8 mouse cellular contexts compared by ENCODE assay signal in the genomic region with DNA sequence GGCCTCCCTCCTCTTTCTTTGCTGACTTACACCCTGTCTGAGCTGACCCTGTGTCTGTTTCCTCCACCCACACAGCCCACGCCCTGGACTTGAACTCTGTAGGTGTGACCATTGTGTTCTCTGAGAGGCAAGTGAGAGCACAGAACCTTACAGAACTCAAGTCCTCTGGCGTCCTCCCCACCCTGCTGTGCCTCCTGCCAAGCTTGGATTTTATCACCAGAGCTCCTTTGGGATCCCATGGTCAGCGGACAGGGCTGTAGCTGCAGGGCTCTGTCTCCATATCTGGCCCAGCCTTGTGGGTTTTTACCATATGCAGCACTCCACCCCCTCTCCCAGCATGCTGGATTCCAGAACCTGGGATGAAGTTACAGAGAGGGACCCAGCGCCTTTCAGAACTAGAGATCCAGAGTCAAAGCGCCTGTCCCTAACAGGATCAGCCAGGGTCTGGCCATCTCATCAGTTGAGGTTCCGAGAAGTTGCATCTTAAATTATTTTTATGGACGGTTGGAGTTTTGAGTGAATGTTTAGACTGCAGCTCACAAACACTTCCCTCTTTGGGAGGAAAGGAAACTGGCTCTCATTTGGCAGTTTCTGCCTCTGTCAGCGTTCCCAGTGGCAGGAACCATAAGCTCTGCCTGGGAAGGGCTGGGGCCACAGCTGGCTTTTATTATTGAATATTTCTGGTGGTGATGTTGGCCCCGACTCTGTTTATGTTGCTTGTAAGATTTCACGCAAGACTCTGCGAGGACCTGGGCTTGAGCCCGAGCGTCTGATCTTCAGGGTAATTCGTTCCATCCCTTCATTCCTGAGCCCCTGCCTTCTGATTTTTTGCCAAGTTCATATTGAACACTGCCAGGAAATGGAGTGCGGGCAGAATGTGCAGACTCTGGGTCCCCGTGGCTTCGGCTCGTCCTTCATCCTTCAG.
DNase-seq lines count a peak whose midpoint lies in the region; ATAC-seq and TF ChIP-seq lines count a peak whose summit lies in the region.

No protein-coding gene starts in this region.

- WGBS in intestine, embryonic 15.5 days = 29% methylated on average over 18 of the region's 18 CpGs
- WGBS in liver, postnatal 0 days (ENCODE audit: insufficient replicate concordance) = 54% methylated on average over 18 of the region's 18 CpGs
- WGBS in neural tube, embryonic 15.5 days = 48% methylated on average over 18 of the region's 18 CpGs

- peak; percentile 34 to 43 for DNase-seq in cerebellum, postnatal 14 days
- DNase-seq in cerebellum, postnatal 25 days = no peak
- peak; percentile 72 for DNase-seq in brain, embryonic 14.5 days (ENCODE audit: low read depth)
- no peak for DNase-seq in liver, postnatal 0 days
- DNase-seq in retina, embryonic 14.5 days (ENCODE audit: low spot score) = no peak

- ATAC-seq in granulocyte monocyte progenitor cell, adult 5-6 weeks (replicated peaks; ENCODE audit: poor library complexity, severe bottlenecking) = peak; percentile 31; the same call in 1 of the 2 replicates
- peak; percentile 77 for ATAC-seq in intestine, embryonic 15.5 days
- no peak for ATAC-seq in liver, postnatal 0 days
- no peak for ATAC-seq in neural tube, embryonic 15.5 days (ENCODE audit: low FRiP score)

- no peak for TF ChIP-seq EP300 in liver, postnatal 0 days (IDR thresholded peaks at IDR 0.05; ENCODE audit: low read depth)

- H3K9me3 ChIP-seq in intestine, embryonic 15.5 days = no peaks in the 10 kb centered on the region
- H3K9me3 ChIP-seq in liver, postnatal 0 days (ENCODE audit: low read length) = no peaks in the 10 kb centered on the region
- no peaks in the 10 kb centered on the region for H3K9me3 ChIP-seq in neural tube, embryonic 15.5 days (replicated peaks)

- no peaks in the 10 kb centered on the region for H3K27me3 ChIP-seq in intestine, embryonic 15.5 days (replicated peaks)
- H3K27me3 ChIP-seq in liver, postnatal 0 days (ENCODE audit: insufficient read depth, low read length) = no peaks in the 10 kb centered on the region
- 0 out of 2 replicates have a peak, but pooled peaks cover 3% of the 10 kb centered on the region for H3K27me3 ChIP-seq in neural tube, embryonic 15.5 days (replicated peaks)

- H3K4me1 ChIP-seq in intestine, embryonic 15.5 days (replicated peaks) = peaks cover 17% of the 10 kb centered on the region
- H3K4me1 ChIP-seq in liver, postnatal 0 days (ENCODE audit: insufficient read depth) = 0 out of 2 replicates have a peak, but pooled peaks cover 4% of the 10 kb centered on the region
- H3K4me1 ChIP-seq in neural tube, embryonic 15.5 days = peaks cover 29% of the 10 kb centered on the region

- TF ChIP-seq CTCF in brain, embryonic 14.5 days (IDR thresholded peaks at IDR 0.05; ENCODE audit: borderline replicate concordance, extremely low read depth, insufficient read depth, insufficient read length) = no peak
- no peak for TF ChIP-seq CTCF in liver, postnatal 0 days (IDR thresholded peaks at IDR 0.05; ENCODE audit: low read depth)

- TF ChIP-seq POLR2A in brain, embryonic 14.5 days (IDR thresholded peaks at IDR 0.05; ENCODE audit: borderline replicate concordance, extremely low read depth, insufficient read depth, insufficient read length, poor library complexity, severe bottlenecking) = no peak

- H3K4me3 ChIP-seq in intestine, embryonic 15.5 days (replicated peaks) = no peak overlapping the region
- no peak overlapping the region for H3K4me3 ChIP-seq in liver, postnatal 0 days (ENCODE audit: low read depth, low read length)
- H3K4me3 ChIP-seq in neural tube, embryonic 15.5 days (replicated peaks) = no peak overlapping the region

- H3K36me3 ChIP-seq in intestine, embryonic 15.5 days = no peaks in the 10 kb centered on the region
- no peaks in the 10 kb centered on the region for H3K36me3 ChIP-seq in liver, postnatal 0 days (replicated peaks; ENCODE audit: insufficient read depth, low read length)
- no peaks in the 10 kb centered on the region for H3K36me3 ChIP-seq in neural tube, embryonic 15.5 days

- H3K4me2 ChIP-seq in intestine, embryonic 15.5 days (replicated peaks) = peak overlapping the region; percentile 1; the same call in 1 of the 2 replicates
- H3K4me2 ChIP-seq in liver, postnatal 0 days (ENCODE audit: low read depth, low read length) = no peak overlapping the region
- H3K4me2 ChIP-seq in neural tube, embryonic 15.5 days = peak overlapping the region; percentile 9

- peak overlapping the region; percentile 89 for H3K27ac ChIP-seq in intestine, embryonic 15.5 days
- H3K27ac ChIP-seq in liver, postnatal 0 days (ENCODE audit: low read depth) = peak overlapping the region; percentile 44; the same call in 1 of the 2 replicates
- H3K27ac ChIP-seq in neural tube, embryonic 15.5 days (replicated peaks) = peak overlapping the region; percentile 54

- no peak overlapping the region for H3K9ac ChIP-seq in intestine, embryonic 15.5 days
- no peak overlapping the region for H3K9ac ChIP-seq in liver, postnatal 0 days (replicated peaks)
- H3K9ac ChIP-seq in neural tube, embryonic 15.5 days (replicated peaks) = no peak overlapping the region

Comparison
In these comparisons a context has a peak if more than half of its experiments do, and no peak if none do; other contexts are left out.
1. DNase-seq: peak in cerebellum, postnatal 14 days (2 of 2) and brain, embryonic 14.5 days (single experiment); none in cerebellum, postnatal 25 days (0 of 2), liver, postnatal 0 days (single experiment) and retina, embryonic 14.5 days (single experiment).
2. ATAC-seq: peak in granulocyte monocyte progenitor cell, adult 5-6 weeks (single experiment) and intestine, embryonic 15.5 days (single experiment); none in liver, postnatal 0 days (single experiment) and neural tube, embryonic 15.5 days (single experiment).
3. Peak in every context shown above with its lines, with median percentiles within 50 percentile points of each other: H3K27ac ChIP-seq.